In genomic region chr6:143361149-143361725, GRCm38 (mm10) we compare ENCODE assay signal across 14 mouse cellular contexts.
A peak's percentile ranks its signal among the peaks of the same experiment; 100 is the strongest.
DNase-seq lines count a peak whose midpoint lies in the region; ATAC-seq and TF ChIP-seq lines count a peak whose summit lies in the region.
"Had no signal": no experiment of that assay in that cellular context is flagged by ENCODE, and none has a peak within 500 bp of the region (broad histone marks: within the 10 kb centered on the region; RNA-seq: fewer than 3 reads in every experiment).

No protein-coding gene starts in this region.

- no peak for TF ChIP-seq CTCF in G1E (IDR thresholded peaks at IDR 0.05; ENCODE audit: low read depth, low read length)

- WGBS in midbrain, embryonic 10.5 days, result 92% methylated on average over 5 of the region's 5 CpGs
- WGBS in neural tube, embryonic 15.5 days, result 83% methylated on average over 5 of the region's 5 CpGs

- H3K27ac ChIP-seq in midbrain, embryonic 10.5 days (replicated peaks), result no peak overlapping the region
- no peak overlapping the region for H3K27ac ChIP-seq in neural tube, embryonic 15.5 days (replicated peaks)
- H3K27ac ChIP-seq: forebrain, embryonic 13.5 days; liver, embryonic 14.5 days had no signal

- no peak overlapping the region for H3K4me2 ChIP-seq in neural tube, embryonic 15.5 days
- H3K4me2 ChIP-seq: forebrain, embryonic 13.5 days had no signal

- H3K9ac ChIP-seq in neural tube, embryonic 15.5 days (replicated peaks), result no peak overlapping the region
- H3K9ac ChIP-seq: forebrain, embryonic 13.5 days; liver, embryonic 14.5 days had no signal

- no peak overlapping the region for H3K4me3 ChIP-seq in G1E (ENCODE audit: low read depth, low read length)
- no peak overlapping the region for H3K4me3 ChIP-seq in midbrain, embryonic 10.5 days
- no peak overlapping the region for H3K4me3 ChIP-seq in neural tube, embryonic 15.5 days (replicated peaks)
- H3K4me3 ChIP-seq: forebrain, embryonic 13.5 days had no signal

- peaks cover 19% of the 10 kb centered on the region for H3K9me3 ChIP-seq in G1E (replicated peaks)
- peaks cover 4% of the 10 kb centered on the region; the same call in 1 of the 2 replicates for H3K9me3 ChIP-seq in midbrain, embryonic 10.5 days (replicated peaks)
- no peaks in the 10 kb centered on the region for H3K9me3 ChIP-seq in neural tube, embryonic 15.5 days (replicated peaks)
- H3K9me3 ChIP-seq: forebrain, embryonic 13.5 days had no signal

- peak; percentile 32 for ATAC-seq in G1E (ENCODE audit: extremely low read depth, insufficient number of reproducible peaks, low FRiP score, poor library complexity, severe bottlenecking)
- ATAC-seq in granulocyte monocyte progenitor cell, adult 5-6 weeks (replicated peaks; ENCODE audit: poor library complexity, severe bottlenecking), result peak; percentile 97
- ATAC-seq in megakaryocyte progenitor cell, adult 5-6 weeks (replicated peaks; ENCODE audit: poor library complexity), result peak; percentile 92
- no peak for ATAC-seq in neural tube, embryonic 15.5 days (ENCODE audit: low FRiP score)
- ATAC-seq: forebrain, embryonic 13.5 days; hindbrain, embryonic 16.5 days had no signal

- no peaks in the 10 kb centered on the region for H3K27me3 ChIP-seq in G1E (ENCODE audit: insufficient read depth, low read length)
- no peaks in the 10 kb centered on the region for H3K27me3 ChIP-seq in midbrain, embryonic 10.5 days (ENCODE audit: low read depth, poor library complexity, severe bottlenecking)
- H3K27me3 ChIP-seq in neural tube, embryonic 15.5 days (replicated peaks), result no peaks in the 10 kb centered on the region
- H3K27me3 ChIP-seq: forebrain, embryonic 13.5 days had no signal

- H3K36me3 ChIP-seq in G1E (replicated peaks), result no peaks in the 10 kb centered on the region
- H3K36me3 ChIP-seq in midbrain, embryonic 10.5 days, result no peaks in the 10 kb centered on the region
- H3K36me3 ChIP-seq in neural tube, embryonic 15.5 days, result no peaks in the 10 kb centered on the region

- H3K4me1 ChIP-seq in G1E (ENCODE audit: insufficient read depth, low read depth, low read length), result peaks cover 4% of the 10 kb centered on the region; the same call in 1 of the 2 replicates
- no peaks in the 10 kb centered on the region; the same call in 1 of the 2 replicates for H3K4me1 ChIP-seq in midbrain, embryonic 10.5 days
- H3K4me1 ChIP-seq in neural tube, embryonic 15.5 days, result no peaks in the 10 kb centered on the region

- peak; percentile 69 for DNase-seq in CD4-positive helper T cell, adult 2 months (ENCODE audit: low read depth, low spot score)
- DNase-seq in G1E (ENCODE audit: low spot score), result no peak
- DNase-seq in midbrain, embryonic 10.5 days (ENCODE audit: low spot score), result no peak
- DNase-seq in heart, adult 11 months, result no peak
- DNase-seq: adrenal gland, postnatal 14 days; cerebellum, adult 9-11 months; kidney, adult 18-20 months; right cerebral cortex, postnatal 14 days had no signal
